Mouse (Mus musculus): ENCODE results near the gene Gm20388.

GRCm38 (mm10) chr8:120425199-120425941, 514.7 kb downstream of the Gm20388 start:
- no peak for TF ChIP-seq TAL1 (IDR thresholded peaks at IDR 0.05; ENCODE audit: low read length)
- no peak for TF ChIP-seq GATA1 (IDR thresholded peaks at IDR 0.05; ENCODE audit: low read length)

All from erythroblast, embryonic 14.5 days (primary cell).